Mouse (Mus musculus): Measurements from ENCODE around the gene 1700037H04Rik.

DNA sequence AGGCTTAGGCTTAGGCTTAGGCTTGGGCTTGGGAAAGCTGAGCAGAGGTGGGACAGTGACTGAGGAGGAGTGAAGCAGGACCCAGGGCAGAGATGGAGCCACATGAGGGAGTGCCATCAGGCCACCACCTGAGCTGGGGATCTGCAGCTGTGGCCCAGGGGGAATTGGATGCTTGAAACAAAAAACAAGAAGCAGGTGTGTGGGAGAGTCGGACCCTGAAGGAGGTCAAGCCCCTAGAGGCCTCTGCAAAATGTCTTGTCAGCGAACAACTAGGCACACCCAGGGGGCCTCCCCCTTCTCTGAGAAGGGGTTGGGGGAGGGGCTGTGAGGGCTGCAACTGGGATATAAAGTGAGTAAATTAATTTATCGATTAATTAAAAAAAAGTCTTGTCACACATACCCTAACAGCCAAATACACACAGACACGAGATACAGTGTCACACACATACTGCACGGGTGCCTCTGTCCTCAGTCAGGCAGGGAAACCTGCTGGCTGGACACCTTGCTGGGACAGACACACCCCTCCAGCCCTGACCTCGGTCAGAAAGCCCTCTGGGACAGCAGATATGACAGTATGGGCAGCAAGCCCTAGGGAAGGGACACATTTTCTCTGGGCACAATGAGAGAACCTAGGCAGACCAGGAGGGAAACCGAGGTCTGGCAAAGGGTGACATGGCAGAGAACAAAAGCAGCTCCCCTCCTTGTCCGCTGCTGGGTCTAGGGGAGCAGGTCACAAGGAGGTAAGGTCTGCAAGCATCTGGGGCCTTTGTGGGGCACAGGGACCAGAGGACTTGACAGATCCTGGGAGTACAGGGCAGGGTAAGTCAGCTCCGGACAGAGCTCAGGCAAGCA is 33.7 kb downstream of the 1700037H04Rik start:
- TF ChIP-seq CHD2 (IDR thresholded peaks at IDR 0.05; ENCODE audit: low read depth, low read length) (no peak), ZNF384 (IDR thresholded peaks at IDR 0.05; ENCODE audit: low read depth, low read length) (no peak)

Measured in ES-E14 (cell line).